Mouse (Mus musculus): ENCODE results near the gene Syk.

Syk gene

DNA sequence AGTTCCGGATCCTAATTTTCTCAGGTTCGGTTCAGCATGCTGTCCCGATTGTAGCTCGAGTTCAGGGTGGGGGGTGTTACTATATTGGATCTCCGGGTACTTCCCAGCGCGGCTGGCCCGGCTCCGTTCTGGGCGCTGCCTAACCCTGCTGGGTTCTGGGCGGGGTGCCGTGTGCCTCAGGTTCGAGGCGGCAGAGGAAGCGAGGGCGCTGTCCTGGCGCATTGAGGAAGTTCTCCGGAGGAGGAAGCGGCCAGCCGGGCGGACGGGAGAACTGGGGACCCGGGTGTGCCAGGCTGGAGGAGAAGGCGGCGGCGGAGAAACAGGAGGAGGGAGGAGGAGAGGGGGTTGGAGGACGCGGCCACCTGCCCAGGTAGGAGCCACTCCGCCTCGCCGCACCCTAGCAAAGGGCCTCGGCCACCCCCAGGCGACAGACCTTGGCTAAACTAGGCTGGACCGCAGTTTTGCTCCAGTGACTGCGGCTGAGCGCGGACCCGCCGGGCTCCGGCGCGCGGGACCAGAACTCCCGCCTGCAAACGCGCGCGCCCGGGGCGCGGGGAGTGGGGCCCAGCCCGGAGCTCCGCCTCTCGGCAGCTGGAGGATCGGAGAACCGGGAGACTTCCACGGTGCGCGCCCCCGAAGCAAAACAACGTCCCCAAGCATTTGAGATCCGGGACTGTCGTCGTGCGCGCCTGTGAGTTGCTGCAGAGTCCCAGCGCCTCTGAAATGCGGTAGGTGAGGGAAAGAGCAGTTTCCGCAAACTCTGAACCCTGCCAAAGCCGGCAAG is at the start of gene Syk:
TSS of gene Syk (plus strand) at position 296 of the 784 bp plus-strand sequence.
- peak; percentile 69 for DNase-seq (ENCODE audit: low spot score)

GRCm38 (mm10) chr13:52533644-52534043 is 49.3 kb upstream of the Syk start:
- DNase-seq (ENCODE audit: low spot score): no peak

DNA sequence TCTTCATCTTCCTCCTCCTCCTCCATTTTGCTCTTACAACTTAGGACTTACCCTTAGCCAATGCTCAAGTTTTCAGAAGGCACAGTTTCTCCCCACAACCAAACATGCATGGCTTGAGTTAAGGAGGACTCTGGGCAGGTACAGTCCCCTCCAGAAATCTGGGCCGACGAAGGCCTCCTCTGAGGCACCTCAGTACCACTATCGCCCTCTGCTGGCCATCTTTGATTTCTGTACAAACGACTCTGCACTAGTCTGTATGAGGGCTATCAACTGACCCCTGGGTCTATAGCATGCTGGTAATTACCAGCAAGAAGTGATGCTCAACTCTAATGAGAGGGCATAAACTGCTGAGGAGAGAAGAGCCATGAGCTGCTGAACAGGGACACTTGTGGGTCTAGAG is 47.4 kb upstream of the Syk start:
- peak; percentile 77 for DNase-seq (ENCODE audit: low spot score)

DNA sequence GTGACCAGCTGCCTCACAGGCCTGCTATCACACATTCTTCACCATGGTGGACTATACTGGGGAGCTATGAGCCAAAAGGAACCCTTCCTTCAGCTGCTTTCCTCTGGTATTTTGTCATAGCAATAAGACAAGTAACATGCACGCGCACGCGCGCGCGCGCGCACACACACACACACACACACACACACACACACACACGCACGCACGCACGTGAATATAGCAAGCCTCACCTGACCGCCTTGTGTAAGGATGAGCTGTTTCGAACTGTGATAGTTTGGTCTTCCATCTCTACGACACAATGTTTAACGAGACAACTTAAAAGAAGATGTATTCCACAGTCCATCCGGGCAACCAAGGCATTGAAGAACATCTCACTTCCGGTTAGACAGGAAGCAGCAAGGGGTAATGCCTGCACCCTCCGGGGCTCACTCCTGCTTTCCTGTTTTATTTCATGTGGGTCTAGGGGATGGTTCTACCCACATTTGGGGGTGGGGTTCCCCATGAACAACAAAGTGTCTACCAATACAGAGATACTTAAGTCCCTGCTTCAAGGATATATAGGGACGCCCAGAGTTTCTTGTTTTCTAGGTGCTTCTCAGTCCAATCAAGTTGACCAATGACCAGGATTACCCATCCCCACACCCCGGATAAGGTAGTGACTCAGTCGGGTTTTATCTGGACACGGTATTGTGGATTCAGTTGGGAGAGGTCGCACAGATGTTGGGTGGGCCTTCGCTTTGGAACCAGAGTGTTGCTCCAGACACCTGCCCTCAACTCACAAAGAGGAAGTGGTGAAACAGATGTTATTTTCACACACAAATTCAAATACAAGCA is 45.0 kb upstream of the Syk start:
- DNase-seq (ENCODE audit: low spot score): no peak

GRCm38 (mm10) chr13:52538588-52539116 is 44.3 kb upstream of the Syk start:
- DNase-seq (ENCODE audit: low spot score): no peak

GRCm38 (mm10) chr13:52539461-52539860 is 43.5 kb upstream of the Syk start:
- no peak for DNase-seq (ENCODE audit: low spot score)

DNA sequence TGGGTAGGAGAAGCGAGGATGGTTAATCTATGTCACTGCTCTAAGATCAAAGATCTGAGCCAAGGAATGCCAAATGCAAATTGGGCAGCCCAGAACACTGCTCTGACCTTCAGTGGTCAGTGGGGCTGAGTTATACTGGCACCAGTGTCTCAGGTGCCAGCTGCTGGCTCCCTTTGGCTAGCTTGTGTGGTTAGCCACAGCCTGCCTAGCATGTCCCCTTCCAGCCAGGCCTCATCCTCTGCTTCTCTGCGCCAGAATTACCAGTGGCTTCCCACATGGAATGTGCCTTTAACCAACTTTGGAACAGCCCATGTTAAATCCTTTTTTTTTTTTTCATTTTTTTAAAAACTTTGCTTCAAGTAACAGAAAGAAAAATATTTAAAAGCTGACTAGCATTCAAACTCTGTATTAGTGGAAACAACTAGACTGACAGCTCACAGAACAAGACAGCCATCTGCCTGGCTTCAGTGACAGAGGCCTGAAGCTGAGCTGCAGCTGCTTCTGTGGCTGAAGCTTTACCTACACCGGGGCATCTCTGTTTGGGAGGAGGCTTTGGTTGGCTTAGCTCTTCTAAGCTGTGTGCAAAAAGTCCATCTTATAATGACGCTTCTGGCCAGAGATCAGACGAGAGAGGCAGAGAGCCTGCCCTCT is 41.5 kb upstream of the Syk start:
- no peak for DNase-seq (ENCODE audit: low spot score)

DNA sequence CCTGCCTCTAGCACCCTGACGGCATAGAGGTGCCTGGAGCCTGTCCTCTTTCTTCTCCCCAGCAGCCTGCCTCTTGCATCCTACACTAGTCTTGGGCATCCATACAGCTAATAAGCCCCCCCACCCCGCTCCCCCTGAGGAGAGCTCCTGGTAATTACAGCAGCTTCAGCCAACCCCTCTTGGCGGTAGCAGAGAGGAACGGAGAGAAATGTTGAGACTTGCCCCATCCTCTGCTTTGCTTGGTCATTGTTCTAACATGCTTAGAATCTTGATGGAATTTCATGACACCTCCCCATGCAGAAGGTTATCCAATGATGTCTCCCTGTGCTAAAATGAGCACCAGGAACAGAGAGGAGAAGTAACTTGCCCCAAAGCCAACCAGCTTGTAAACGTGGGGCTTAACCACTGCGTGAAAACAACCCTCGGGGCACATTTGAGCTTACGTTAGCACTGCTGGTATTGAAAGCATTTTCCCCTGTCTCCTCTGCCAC is 40.9 kb upstream of the Syk start:
- no peak for DNase-seq (ENCODE audit: low spot score)

DNA sequence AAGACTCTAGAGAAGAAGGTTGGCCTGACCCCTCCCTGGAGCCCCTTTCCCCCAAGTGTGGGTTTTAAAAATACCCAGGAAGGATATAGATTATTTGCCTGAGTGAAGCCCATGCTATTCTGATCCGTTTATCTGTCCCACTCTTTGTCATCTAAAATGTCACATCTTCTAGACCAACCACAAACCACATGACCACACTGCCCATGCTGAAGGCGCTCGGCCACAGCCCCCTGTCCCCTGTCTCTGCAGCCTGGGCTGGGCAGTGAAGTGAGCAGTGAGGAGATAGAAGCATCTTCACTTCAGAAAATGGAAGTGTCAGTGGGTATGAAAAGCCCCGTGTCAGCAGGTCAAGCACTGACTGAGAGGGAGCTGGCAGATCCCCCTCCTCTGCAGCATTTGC is 40.3 kb upstream of the Syk start:
- DNase-seq (ENCODE audit: low spot score): no peak

GRCm38 (mm10) chr13:52546288-52546687 is 36.7 kb upstream of the Syk start:
- DNase-seq (ENCODE audit: low spot score): no peak

DNA sequence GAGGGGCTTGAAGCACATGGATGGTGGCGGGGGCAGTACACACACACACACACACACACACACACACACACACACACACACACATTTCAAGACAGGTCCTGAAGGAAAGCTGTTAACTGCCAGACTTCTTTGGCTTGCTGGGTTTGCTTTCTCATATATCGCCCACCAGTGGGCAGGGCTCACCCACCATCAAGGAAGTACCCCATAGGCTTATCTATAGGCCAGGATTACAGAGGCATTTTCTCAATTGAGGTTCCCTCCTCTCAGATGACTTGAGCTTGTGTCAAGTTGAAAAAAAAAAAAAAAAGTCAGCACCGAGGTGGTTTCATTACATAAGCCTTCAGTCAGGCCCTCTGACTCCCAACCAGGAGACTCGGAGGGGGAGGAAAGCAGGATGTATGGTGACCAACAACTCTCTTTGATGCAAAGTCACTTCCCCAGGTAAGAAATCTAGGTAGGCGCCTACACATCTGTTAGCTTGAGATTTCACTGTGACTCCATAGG is 32.2 kb upstream of the Syk start:
- no peak for DNase-seq (ENCODE audit: low spot score)

DNA sequence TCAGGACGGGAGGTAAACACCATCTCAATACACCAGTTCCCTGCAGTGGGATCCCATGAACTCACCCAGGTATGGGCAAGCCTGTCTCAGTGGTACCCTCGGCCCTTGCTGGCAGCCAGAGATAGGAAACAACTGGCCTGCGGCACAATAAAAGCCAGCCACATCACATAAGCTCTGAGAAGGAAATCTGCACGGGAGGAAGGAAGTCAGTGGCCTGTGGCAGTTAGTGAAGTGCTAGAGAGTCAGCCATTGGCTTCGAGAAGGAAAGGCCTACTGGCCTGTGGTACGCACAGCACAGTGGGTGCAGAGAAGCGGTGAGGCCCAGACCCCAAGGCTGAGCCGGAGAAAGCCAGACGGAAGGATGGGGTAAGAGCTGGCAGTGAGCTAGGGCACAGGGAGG is 31.7 kb upstream of the Syk start:
- DNase-seq (ENCODE audit: low spot score): no peak

DNA sequence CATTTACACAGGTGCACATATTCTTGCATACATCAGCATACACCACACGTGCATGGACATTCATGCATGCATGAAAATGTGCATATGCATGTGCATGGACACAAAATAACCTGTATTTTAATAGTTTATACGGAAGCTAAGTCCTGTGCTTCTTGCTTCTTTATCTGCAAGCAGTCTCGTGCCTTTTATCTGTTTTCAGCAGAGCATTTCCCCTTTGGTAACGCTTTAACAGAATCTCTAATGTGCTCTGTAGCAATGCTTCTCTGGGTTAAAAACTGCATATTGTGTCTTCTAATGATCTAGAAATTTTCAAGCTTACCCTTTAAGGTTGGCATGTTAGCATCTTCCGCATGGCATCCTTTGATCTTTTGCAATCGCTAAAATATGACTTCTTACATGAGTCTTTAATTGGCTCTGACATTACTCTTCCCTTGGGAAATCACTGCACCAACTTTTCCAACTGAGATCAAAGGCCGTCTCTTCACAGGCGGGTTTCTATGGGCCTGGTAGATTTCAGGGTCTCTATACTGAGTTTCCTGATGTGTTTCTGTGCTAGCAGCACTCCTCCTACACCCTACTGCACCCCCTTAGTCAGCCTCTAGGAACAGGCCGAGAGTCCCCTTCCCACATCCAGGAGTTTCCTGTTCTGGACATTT is 30.0 kb upstream of the Syk start:
- DNase-seq (ENCODE audit: low spot score): no peak

DNA sequence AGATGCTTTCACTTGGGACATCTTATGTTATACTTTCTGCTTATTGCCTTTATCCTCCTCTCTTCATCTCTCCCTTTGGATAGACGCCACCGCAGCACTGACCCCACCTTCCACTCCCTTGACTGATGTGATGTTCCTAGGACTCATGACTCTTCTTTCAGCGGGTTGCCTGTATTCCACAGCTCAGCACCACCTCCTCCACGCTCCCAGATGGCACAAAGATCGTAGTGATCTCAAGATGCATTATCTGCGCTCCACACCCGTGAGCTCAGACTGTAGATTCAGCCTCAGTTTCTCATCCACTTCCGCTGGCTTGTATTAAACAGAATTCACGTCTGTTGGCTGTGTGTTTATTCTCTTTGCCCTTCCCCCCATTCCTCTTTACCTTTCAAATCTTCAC is 28.3 kb upstream of the Syk start:
- DNase-seq (ENCODE audit: low spot score): no peak

DNA sequence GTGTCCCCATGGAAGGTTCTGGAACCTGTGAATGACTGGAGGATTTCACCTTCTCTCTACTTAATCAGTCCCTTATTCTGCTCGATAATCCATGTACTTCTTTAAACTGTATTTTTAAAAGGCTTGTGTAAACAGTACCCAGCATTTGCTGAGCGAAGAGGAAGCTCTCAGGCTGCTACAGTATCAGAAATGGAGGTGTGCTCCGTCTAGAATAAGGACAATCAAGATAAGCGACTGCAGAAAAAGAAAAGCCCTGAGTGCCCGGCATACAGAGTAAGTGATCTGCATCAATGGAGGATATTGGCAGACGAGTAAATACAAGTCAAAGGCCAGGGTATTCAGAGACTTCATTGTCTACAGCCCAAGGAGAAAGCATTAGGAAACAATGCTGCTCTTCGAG is 25.6 kb upstream of the Syk start:
- no peak for DNase-seq (ENCODE audit: low spot score)

- no peak for DNase-seq (ENCODE audit: low spot score)
Observed at GRCm38 (mm10) chr13:52561367-52562165, 21.4 kb upstream of the Syk start.

GRCm38 (mm10) chr13:52562166-52562571 is 20.8 kb upstream of the Syk start:
- no peak for DNase-seq (ENCODE audit: low spot score)

DNA sequence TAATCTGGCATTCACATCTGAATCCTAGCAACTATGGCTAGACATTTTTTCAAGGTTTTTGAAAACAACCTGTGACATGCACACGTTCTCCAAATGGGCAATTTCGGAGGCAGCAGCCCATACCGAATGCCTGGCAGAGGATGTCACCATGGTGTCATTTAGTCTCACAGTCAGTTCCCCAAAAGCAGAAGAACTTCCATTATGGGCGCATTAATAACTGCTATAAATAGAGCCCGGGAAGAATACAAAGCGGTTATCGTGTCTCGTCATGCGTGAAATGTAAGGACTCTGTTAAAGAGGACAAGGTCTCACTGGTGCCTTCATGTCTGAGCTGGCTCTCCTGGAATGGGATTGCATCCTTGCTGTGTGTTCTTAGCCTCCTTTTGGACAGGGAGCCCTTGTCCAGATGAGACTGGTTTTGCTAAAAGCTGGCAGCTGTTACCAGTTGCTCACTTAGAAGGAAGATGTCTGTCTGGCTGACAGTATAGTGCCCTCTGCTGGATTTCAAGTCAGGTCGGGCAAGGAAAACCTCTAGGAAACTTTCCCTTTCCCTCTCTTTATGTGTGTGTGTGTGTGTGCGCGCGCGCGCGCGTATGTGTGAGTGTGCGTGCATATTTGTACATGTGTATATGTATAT is 17.8 kb upstream of the Syk start:
- DNase-seq (ENCODE audit: low spot score): no peak

DNA sequence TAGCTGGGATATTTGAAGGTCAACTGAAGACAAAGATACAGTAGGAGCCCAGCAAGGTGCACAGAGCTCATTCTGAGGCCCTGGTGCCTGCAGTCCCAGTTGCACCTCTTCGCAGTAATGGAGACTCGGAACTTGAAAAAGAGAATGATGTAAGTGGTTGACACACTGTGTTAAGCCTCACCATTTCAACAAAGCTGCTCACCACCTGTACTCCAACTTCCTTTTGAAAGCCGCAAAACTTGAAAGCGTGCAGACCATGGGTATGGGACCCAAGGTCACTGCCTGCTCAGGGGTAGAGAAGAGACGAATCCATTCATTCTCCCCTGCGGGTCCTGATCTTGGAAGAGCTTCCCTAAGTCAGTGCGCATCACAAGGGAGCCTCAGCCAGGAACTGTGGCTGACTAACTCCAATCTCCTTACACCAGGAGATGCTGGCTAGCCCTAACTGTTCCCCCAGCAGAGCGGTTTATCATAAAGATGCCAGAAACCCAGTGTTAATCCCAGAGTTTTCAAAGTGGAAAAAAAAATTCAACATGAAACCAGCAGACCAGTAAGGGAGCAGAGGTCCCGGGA is 16.7 kb upstream of the Syk start:
- no peak for DNase-seq (ENCODE audit: low spot score)

DNA sequence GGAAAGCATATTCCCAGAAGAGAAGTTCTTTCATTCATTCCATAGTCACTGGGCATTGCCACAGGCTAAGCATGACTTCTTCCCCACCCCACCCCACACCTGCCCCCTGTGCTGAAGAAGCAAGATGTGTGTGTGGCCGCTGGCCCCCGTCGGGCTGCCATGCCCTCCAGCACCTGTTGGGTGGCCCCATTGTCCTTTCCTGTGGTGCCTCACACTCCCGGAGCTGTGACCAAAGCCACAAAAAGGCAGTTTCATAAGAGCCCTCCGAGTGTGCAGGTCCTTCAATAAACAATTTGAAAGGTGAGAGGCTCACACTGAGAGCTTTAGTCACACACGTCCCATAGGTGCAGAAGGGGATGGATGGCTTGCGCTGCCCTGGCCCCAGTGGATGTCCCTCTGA is 16.2 kb upstream of the Syk start:
- no peak for DNase-seq (ENCODE audit: low spot score)
